Mouse (Mus musculus) embryonic facial prominence, embryonic 15.5 days (tissue): Measurements from ENCODE around the gene Fam98a. TPM values are rescaled to one million over a fixed set of nuclear protein-coding genes. Genes with fewer than 3 reads are reported as not detected.

Experiments
- ATAC-seq: fragments of 200-750 bp; cut with Nextera tagmentation; 2 replicates; pipeline ENCODE4 v1.8.0; 2017; ENCODE audit warnings: low read depth, moderate TSS enrichment; ENCODE audit not compliant: insufficient number of reproducible peaks, low FRiP score, low TSS enrichment
- H3K27ac ChIP-seq: fragments of 300-500 bp; sonication (generic); replicated peaks from 2 replicates; pipeline ENCODE4 v1.5.1; 2015; ENCODE audit warnings: mild to moderate bottlenecking, inconsistent platforms
- H3K27me3 ChIP-seq: fragments of 300-500 bp; sonication (generic); 2 replicates; pipeline ENCODE4 v1.6.1; 2015; ENCODE audit warnings: inconsistent platforms
- H3K36me3 ChIP-seq: fragments of 300-500 bp; sonication (generic); 2 replicates; pipeline ENCODE4 v1.6.1; 2015; ENCODE audit warnings: mild to moderate bottlenecking, inconsistent platforms
- H3K4me1 ChIP-seq: fragments of 300-500 bp; sonication (generic); 2 replicates; pipeline ENCODE4 v1.6.1; 2015; ENCODE audit warnings: inconsistent platforms
- H3K4me2 ChIP-seq: fragments of 300-500 bp; sonication (generic); replicated peaks from 2 replicates; pipeline ENCODE4 v1.6.1; 2015; ENCODE audit warnings: mild to moderate bottlenecking, inconsistent platforms
- H3K4me3 ChIP-seq: fragments of 300-500 bp; sonication (generic); replicated peaks from 2 replicates; pipeline ENCODE4 v1.5.1; 2015; ENCODE audit warnings: mild to moderate bottlenecking, inconsistent platforms
- H3K9ac ChIP-seq: fragments of 300-500 bp; sonication (generic); 2 replicates; pipeline ENCODE4 v1.6.1; 2015; ENCODE audit warnings: inconsistent platforms
- H3K9me3 ChIP-seq: fragments of 300-500 bp; sonication (generic); replicated peaks from 2 replicates; pipeline ENCODE4 v1.6.1; 2016; ENCODE audit warnings: inconsistent platforms
- WGBS: fragments of 180-500 bp; shearing (Covaris S2); methylation state at CpG from one replicate; pipeline ENCODE4 v1.1.7; 2015; 5-methylcytosine and 5-hydroxymethylcytosine counted together
- polyA plus RNA-seq: library from polyadenylated mRNA; unstranded; fragments of >200 nt; fragmentation: Nextera tagmentation; extraction: Ambion mirVana; gene quantifications from 2 replicates; pipeline ENCODE4 v1.2.1, GENCODE M21; 2015

The Fam98a gene
- polyA plus RNA-seq = 26.5 and 29.3 TPM in 2 replicates

- H3K27ac ChIP-seq = peak within 1 kb of the TSS; percentile 66; the same call in 1 of the 2 replicates
- peak; percentile 99 for ATAC-seq
- H3K4me2 ChIP-seq = peak within 1 kb of the TSS; percentile 77
- H3K9me3 ChIP-seq = no peaks in the 10 kb centered on the region
- under 1% methylated on average over 56 of the region's 56 CpGs for WGBS
- no peaks in the 10 kb centered on the region for H3K27me3 ChIP-seq
- peak within 1 kb of the TSS; percentile 68 for H3K9ac ChIP-seq
- H3K36me3 ChIP-seq = peaks cover 7% of the 10 kb centered on the region
- peaks cover 9% of the 10 kb centered on the region for H3K4me1 ChIP-seq
- H3K4me3 ChIP-seq = peak within 1 kb of the TSS; percentile 91
These were observed at the start of gene Fam98a for GRCm38 (mm10) chr17:75551512-75552400. Gene Fam98a (minus strand): TSS chr17:75551946.

GRCm38 (mm10) chr17:75598652-75599051 lies 46.9 kb upstream of the Fam98a start:
- Histone ChIP-seq H3K4me1 (no peaks in the 10 kb centered on the region), H3K4me3 (no peak overlapping the region), H3K9ac (no peak overlapping the region), H3K9me3 (no peaks in the 10 kb centered on the region), H3K27me3 (no peaks in the 10 kb centered on the region), H3K27ac (no peak overlapping the region), H3K4me2 (no peak overlapping the region), H3K36me3 (no peaks in the 10 kb centered on the region)
- no peak for ATAC-seq
- WGBS = 79% methylated on average over 3 of the region's 3 CpGs

- WGBS = 91% methylated on average over 1 of the region's 1 CpGs
- no peak overlapping the region for H3K9ac ChIP-seq
- no peaks in the 10 kb centered on the region for H3K27me3 ChIP-seq
- no peaks in the 10 kb centered on the region for H3K4me1 ChIP-seq
- no peak overlapping the region for H3K27ac ChIP-seq
- no peaks in the 10 kb centered on the region for H3K36me3 ChIP-seq
- ATAC-seq = no peak
- H3K9me3 ChIP-seq = no peaks in the 10 kb centered on the region
- no peak overlapping the region for H3K4me3 ChIP-seq
- no peak overlapping the region for H3K4me2 ChIP-seq
These were observed 31.0 kb upstream of the Fam98a start for GRCm38 (mm10) chr17:75582738-75583137.

GRCm38 (mm10) chr17:75575608-75576007 lies 23.9 kb upstream of the Fam98a start:
- 76% methylated on average over 7 of the region's 7 CpGs for WGBS
- Histone ChIP-seq H3K27me3 (no peaks in the 10 kb centered on the region), H3K4me2 (no peak overlapping the region), H3K9ac (no peak overlapping the region), H3K4me1 (no peaks in the 10 kb centered on the region), H3K4me3 (no peak overlapping the region), H3K27ac (no peak overlapping the region), H3K9me3 (no peaks in the 10 kb centered on the region), H3K36me3 (no peaks in the 10 kb centered on the region)
- no peak for ATAC-seq

- ATAC-seq = no peak
- H3K9ac ChIP-seq = no peak overlapping the region
- H3K4me3 ChIP-seq = no peak overlapping the region
- H3K4me1 ChIP-seq = no peaks in the 10 kb centered on the region
- WGBS = 89% methylated on average over 2 of the region's 2 CpGs
- H3K36me3 ChIP-seq = no peaks in the 10 kb centered on the region
- no peaks in the 10 kb centered on the region for H3K27me3 ChIP-seq
- no peaks in the 10 kb centered on the region for H3K9me3 ChIP-seq
- no peak overlapping the region for H3K27ac ChIP-seq
- H3K4me2 ChIP-seq = no peak overlapping the region
These were observed 6.3 kb upstream of the Fam98a start for GRCm38 (mm10) chr17:75558041-75558440.

GRCm38 (mm10) chr17:75557031-75557430 lies 5.3 kb upstream of the Fam98a start:
- Histone ChIP-seq H3K27ac (no peak overlapping the region), H3K4me2 (no peak overlapping the region), H3K9ac (no peak overlapping the region), H3K4me1 (0 out of 2 replicates have a peak, but pooled peaks cover 2% of the 10 kb centered on the region), H3K27me3 (no peaks in the 10 kb centered on the region), H3K36me3 (no peaks in the 10 kb centered on the region), H3K4me3 (no peak overlapping the region), H3K9me3 (no peaks in the 10 kb centered on the region)
- WGBS = 46% methylated on average over 3 of the region's 3 CpGs
- ATAC-seq = no peak

- ATAC-seq = no peak
- Histone ChIP-seq H3K9me3 (no peaks in the 10 kb centered on the region), H3K4me2 (peak overlapping the region; percentile 77), H3K36me3 (peaks cover 15% of the 10 kb centered on the region), H3K9ac (peak overlapping the region; percentile 68), H3K27me3 (no peaks in the 10 kb centered on the region), H3K4me1 (peaks cover 9% of the 10 kb centered on the region), H3K4me3 (peak overlapping the region; percentile 91), H3K27ac (no peak overlapping the region)
- WGBS = 38% methylated on average over 11 of the region's 11 CpGs
These were observed 854 bp downstream of the Fam98a start for GRCm38 (mm10) chr17:75550771-75551413.

- Histone ChIP-seq H3K4me1 (no peaks in the 10 kb centered on the region), H3K9ac (no peak overlapping the region), H3K4me3 (no peak overlapping the region), H3K36me3 (peaks cover 38% of the 10 kb centered on the region), H3K27me3 (no peaks in the 10 kb centered on the region), H3K27ac (no peak overlapping the region), H3K4me2 (no peak overlapping the region), H3K9me3 (no peaks in the 10 kb centered on the region)
- ATAC-seq = no peak
- WGBS = 90% methylated on average over 7 of the region's 7 CpGs
These were observed 7.5 kb downstream of the Fam98a start for GRCm38 (mm10) chr17:75544262-75544661.

- ATAC-seq = no peak
- Histone ChIP-seq H3K4me1 (no peaks in the 10 kb centered on the region), H3K4me2 (no peak overlapping the region), H3K27ac (no peak overlapping the region), H3K4me3 (no peak overlapping the region), H3K36me3 (peaks cover 47% of the 10 kb centered on the region), H3K9me3 (no peaks in the 10 kb centered on the region), H3K27me3 (no peaks in the 10 kb centered on the region), H3K9ac (no peak overlapping the region)
- WGBS = 92% methylated on average over 7 of the region's 7 CpGs
These were observed 8.3 kb downstream of the Fam98a start for GRCm38 (mm10) chr17:75543434-75543833.

GRCm38 (mm10) chr17:75539841-75540240 lies 11.9 kb downstream of the Fam98a start:
- Histone ChIP-seq H3K9me3 (no peaks in the 10 kb centered on the region), H3K9ac (no peak overlapping the region), H3K4me3 (no peak overlapping the region), H3K27ac (no peak overlapping the region), H3K4me2 (no peak overlapping the region), H3K36me3 (peaks cover 39% of the 10 kb centered on the region), H3K4me1 (no peaks in the 10 kb centered on the region), H3K27me3 (no peaks in the 10 kb centered on the region)
- ATAC-seq = no peak
- WGBS = 74% methylated on average over 5 of the region's 5 CpGs

GRCm38 (mm10) chr17:75539130-75539529 lies 12.6 kb downstream of the Fam98a start:
- Histone ChIP-seq H3K4me1 (no peaks in the 10 kb centered on the region), H3K36me3 (peaks cover 32% of the 10 kb centered on the region), H3K27ac (no peak overlapping the region), H3K9me3 (no peaks in the 10 kb centered on the region), H3K9ac (no peak overlapping the region), H3K4me3 (no peak overlapping the region), H3K4me2 (no peak overlapping the region), H3K27me3 (no peaks in the 10 kb centered on the region)
- 77% methylated on average over 6 of the region's 6 CpGs for WGBS
- ATAC-seq = no peak
